Mouse (Mus musculus): ENCODE data around the gene Psg22. TPM values are rescaled to one million over a fixed set of nuclear protein-coding genes. Genes with fewer than 3 reads are reported as not detected.

The Psg22 gene
- polyA plus RNA-seq (2012; ENCODE audit: low replicate concordance) = not detected in 2 replicates

DNA sequence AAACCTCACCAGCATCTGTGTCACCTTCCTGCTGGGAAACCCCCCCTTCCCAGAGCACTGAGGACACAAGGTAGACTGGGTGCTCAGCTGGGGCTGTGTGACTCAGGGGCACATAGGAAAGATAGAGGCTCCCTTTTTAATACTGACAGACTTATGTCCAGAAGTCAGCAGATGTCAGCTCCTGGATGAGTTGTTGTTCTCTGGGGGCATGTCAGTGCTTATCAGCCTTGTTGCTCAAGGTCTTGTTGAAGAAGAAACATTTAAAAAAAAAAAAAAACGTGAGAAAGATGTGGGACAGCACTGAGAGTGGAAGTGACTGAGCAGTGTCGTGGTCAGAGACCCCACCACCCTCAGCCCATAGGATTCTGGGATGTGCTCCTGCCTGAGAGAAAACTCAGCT, at the start of gene Psg22:
TSS of gene Psg22 (plus strand) at position 301 of the 400 bp plus-strand sequence.

DNA sequence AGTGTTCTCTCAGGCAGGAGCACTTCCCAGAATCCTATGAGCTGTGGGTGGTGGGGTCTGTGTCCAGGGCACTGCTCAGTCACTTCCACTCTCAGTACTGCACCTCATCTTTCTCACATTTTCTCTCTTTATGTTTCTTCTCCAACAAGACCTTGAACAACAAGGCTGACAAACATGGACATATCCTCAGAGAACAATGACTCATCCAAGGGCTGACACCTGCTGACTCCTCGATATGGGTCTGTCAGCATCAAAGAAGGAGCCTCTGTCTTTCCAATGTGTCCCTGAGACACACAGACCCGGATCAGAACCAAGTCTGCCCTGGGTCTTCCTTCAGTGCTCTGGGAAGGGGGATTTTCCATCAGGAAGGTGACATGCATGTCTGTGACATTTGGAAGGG, 31.8 kb upstream of the Psg22 start, which contains the start of gene Psg20:
TSS of gene Psg20 (minus strand) at position 101 of the 400 bp plus-strand sequence.

Other genes starting within 250 kb of the Psg22 start
- not detected in 2 replicates for gene Psg26, start 233.9 kb upstream of the Psg22 start, polyA plus RNA-seq (2012; ENCODE audit: low replicate concordance)
- not detected in 2 replicates for gene Psg25, start 185.8 kb upstream of the Psg22 start, polyA plus RNA-seq (2012; ENCODE audit: low replicate concordance)
- not detected in 2 replicates for gene Psg27, start 150.8 kb upstream of the Psg22 start, polyA plus RNA-seq (2012; ENCODE audit: low replicate concordance)
- 0.12 TPM in 1 of 2 replicates, not detected in the other for gene Psg23, start 101.6 kb upstream of the Psg22 start, polyA plus RNA-seq (2012; ENCODE audit: low replicate concordance)
- not detected in 2 replicates for gene Psg21, start 61.4 kb upstream of the Psg22 start, polyA plus RNA-seq (2012; ENCODE audit: low replicate concordance)
- gene Psg20, start 31.9 kb upstream of the Psg22 start, polyA plus RNA-seq (2012; ENCODE audit: low replicate concordance) = not detected in 2 replicates
- not detected in 2 replicates for gene Psg19, start 80.4 kb downstream of the Psg22 start, polyA plus RNA-seq (2012; ENCODE audit: low replicate concordance)
- gene Psg17, start 103.5 kb downstream of the Psg22 start, polyA plus RNA-seq (2012; ENCODE audit: low replicate concordance) = not detected in 2 replicates
- not detected in 2 replicates for gene Mill2, start 121.9 kb downstream of the Psg22 start, polyA plus RNA-seq (2012; ENCODE audit: low replicate concordance)
- gene Pglyrp1, start 153.2 kb downstream of the Psg22 start, polyA plus RNA-seq (2012; ENCODE audit: low replicate concordance) = 5.5 and 12.4 TPM in 2 replicates
- 73.1 and 106 TPM in 2 replicates for gene Ccdc61, start 192.3 kb downstream of the Psg22 start, polyA plus RNA-seq (2012; ENCODE audit: low replicate concordance)
- gene Nova2, start 207.8 kb downstream of the Psg22 start, polyA plus RNA-seq (2012; ENCODE audit: low replicate concordance) = 0.39 and 0.47 TPM in 2 replicates

All from leukemia stem cell, adult 10-12 weeks (primary cell).